Mouse (Mus musculus) testis, adult 10 weeks (tissue): ENCODE measurements around the gene Pkn2. TPM values are rescaled to one million over a fixed set of nuclear protein-coding genes. Genes with fewer than 3 reads are reported as not detected.

Experiments
- polyA plus RNA-seq: library from polyadenylated mRNA; stranded (reverse); fragments of 350-450 nt; fragmentation: Illumina TruSeq; extraction: RNeasy Lipid Tissue Mini Kit (QIAGEN cat#74804); gene quantifications from one replicate; pipeline ENCODE4 v1.2.3, GENCODE M21; 2014; ENCODE audit warnings: low read depth, low replicate concordance

Gene Pkn2
- polyA plus RNA-seq, result 88.4 TPM

DNA sequence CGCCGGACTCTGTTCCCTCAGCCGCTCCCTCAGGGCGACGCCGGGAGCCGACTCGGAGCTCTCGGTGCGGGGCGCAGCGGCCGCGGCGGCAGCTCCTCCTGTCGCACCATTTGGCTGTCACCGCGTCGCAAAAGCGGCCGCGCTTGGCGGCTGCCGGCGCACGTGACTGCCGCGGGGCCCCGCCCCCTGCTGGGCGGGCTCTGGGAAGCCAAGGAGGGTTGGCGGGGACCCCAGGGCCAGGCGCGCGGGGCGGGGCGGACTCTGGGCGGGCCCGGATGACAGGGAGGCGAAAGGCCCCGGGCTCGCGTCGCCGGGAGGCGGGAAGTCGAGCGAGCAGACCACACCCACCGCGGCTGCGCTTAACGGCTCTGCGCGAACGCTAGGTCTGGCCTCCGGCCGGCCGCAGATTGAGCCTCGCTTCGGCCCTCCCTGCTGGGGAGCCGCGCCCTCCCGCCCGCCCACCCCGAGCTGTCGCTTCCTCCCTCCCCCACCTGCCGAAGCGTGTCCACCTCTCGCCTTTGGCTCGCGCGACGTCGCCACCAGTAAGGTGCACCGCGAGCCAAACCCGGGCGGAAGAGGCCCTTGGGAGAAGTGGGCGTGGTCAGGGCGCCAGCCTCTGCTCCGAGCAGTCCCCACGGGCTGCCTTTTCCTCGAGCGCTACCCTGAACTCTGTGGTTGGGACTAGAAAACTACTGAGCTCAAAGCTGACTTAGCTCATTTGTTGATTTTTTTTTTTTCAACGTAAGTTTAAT, at the start of gene Pkn2:
Gene Pkn2, minus strand, starts transcription at position 133 of the 752 bp plus-strand sequence.

DNA sequence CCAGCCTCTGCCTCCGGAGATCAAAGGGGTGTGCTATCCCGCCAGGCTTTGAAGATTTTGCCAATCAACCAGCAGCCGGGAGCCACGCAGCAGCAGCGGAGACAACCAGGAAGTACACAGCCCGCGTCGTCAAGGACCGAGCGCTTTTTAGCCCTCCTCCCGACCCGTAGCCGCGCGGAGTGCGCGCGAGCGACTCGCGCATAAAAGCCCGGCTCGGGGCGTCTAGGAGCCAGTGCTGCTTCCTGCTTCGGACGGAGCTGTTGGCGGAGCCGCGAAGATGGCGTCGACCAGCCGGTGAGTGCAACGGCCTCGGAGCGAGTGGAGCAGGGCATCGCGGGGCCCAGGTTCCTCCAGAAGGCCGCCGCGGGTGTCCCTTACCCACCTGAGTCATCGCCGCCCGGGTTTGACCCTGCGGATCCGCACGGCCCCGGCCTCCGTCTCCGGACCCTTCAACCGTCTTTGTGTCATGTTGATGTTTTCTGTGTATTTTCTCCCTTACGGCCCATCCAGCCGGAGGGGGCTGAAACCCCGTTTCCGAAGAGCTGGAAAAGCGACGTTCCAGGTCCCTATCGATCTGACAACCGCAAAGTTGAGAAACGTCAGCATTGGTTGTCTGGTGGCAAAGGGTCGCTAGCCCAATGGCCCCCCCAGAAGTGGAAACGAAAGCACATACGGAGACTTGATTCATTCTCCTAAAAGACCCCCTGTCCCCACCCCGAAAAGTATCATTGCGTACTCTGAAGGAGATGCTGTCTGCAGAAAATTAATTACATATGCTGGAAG, 116.6 kb downstream of the Pkn2 start, which contains the start of gene Gtf2b:
Gene Gtf2b, plus strand, starts transcription at position 51 of the 783 bp plus-strand sequence.

Other genes starting within 250 kb of the Pkn2 start
- gene Kyat3, start 181.0 kb downstream of the Pkn2 start, polyA plus RNA-seq, result 12.3 TPM
- gene Gtf2b, start 117.0 kb downstream of the Pkn2 start, polyA plus RNA-seq, result 137 TPM